Mouse (Mus musculus): ENCODE data around the gene Blvrb. TPM values are rescaled to one million over a fixed set of nuclear protein-coding genes. Genes with fewer than 3 reads are reported as not detected.

The Blvrb gene
- polyA plus RNA-seq, 2 experiments, result 673 to 1,114 TPM

GRCm38 (mm10) chr7:27479750-27480149 is 32.0 kb downstream of the Blvrb start:
- no peak overlapping the region for H3K9ac ChIP-seq (replicated peaks)
- H3K36me3 ChIP-seq (replicated peaks; ENCODE audit: control insufficient read depth, insufficient read depth, low read depth), result peaks cover 18% of the 10 kb centered on the region
- WGBS (ENCODE audit: insufficient replicate concordance), result 70% methylated on average over 1 of the region's 1 CpGs
- H3K27me3 ChIP-seq (ENCODE audit: control insufficient read depth, insufficient read depth, low read length), result no peaks in the 10 kb centered on the region
- peaks cover 42 to 63% of the 10 kb centered on the region in 2 experiments for H3K4me1 ChIP-seq (replicated peaks; ENCODE audit: control insufficient read depth in 2 of 2, insufficient read depth in 2 of 2, low read length in 1 of 2)
- no peak for DNase-seq (ENCODE audit: low read depth in 3 of 3, low spot score in 3 of 3)
- peak overlapping the region; percentile 37 for H3K27ac ChIP-seq
- TF ChIP-seq CTCF (IDR thresholded peaks at IDR 0.05; ENCODE audit: low read depth), result no peak
- no peak for TF ChIP-seq EP300 (IDR thresholded peaks at IDR 0.05; ENCODE audit: low read depth)
- H3K9me3 ChIP-seq (ENCODE audit: control insufficient read depth, low read length), result no peaks in the 10 kb centered on the region
- H3K4me2 ChIP-seq (ENCODE audit: low read depth), result peak overlapping the region; percentile 92
- no peak for ATAC-seq (ENCODE audit: insufficient read depth)
- no peak overlapping the region for H3K4me3 ChIP-seq (ENCODE audit: insufficient read depth in 1 of 2, low read depth in 2 of 2, low read length in 2 of 2)

- WGBS (ENCODE audit: insufficient replicate concordance), result 58% methylated on average over 3 of the region's 3 CpGs
- no peak for TF ChIP-seq CTCF (IDR thresholded peaks at IDR 0.05; ENCODE audit: low read depth)
- TF ChIP-seq EP300 (IDR thresholded peaks at IDR 0.05; ENCODE audit: low read depth), result no peak
- no peak for DNase-seq (ENCODE audit: low read depth in 3 of 3, low spot score in 3 of 3)
- H3K4me2 ChIP-seq (ENCODE audit: low read depth), result peak overlapping the region; percentile 92
- no peaks in the 10 kb centered on the region for H3K27me3 ChIP-seq (ENCODE audit: control insufficient read depth, insufficient read depth, low read length)
- H3K9ac ChIP-seq (replicated peaks), result peak overlapping the region; percentile 81
- peaks cover 43 to 60% of the 10 kb centered on the region in 2 experiments for H3K4me1 ChIP-seq (replicated peaks; ENCODE audit: control insufficient read depth in 2 of 2, insufficient read depth in 2 of 2, low read length in 1 of 2)
- peaks cover 18% of the 10 kb centered on the region for H3K36me3 ChIP-seq (replicated peaks; ENCODE audit: control insufficient read depth, insufficient read depth, low read depth)
- no peak for ATAC-seq (ENCODE audit: insufficient read depth)
- peak overlapping the region; percentile 95 for H3K27ac ChIP-seq
- H3K9me3 ChIP-seq (ENCODE audit: control insufficient read depth, low read length), result no peaks in the 10 kb centered on the region
- H3K4me3 ChIP-seq (ENCODE audit: insufficient read depth in 1 of 2, low read depth in 2 of 2, low read length in 2 of 2), result peak overlapping the region; percentile 35 to 55
Observed at GRCm38 (mm10) chr7:27480506-27480905, 32.7 kb downstream of the Blvrb start.

- peaks cover 46 to 59% of the 10 kb centered on the region in 2 experiments for H3K4me1 ChIP-seq (replicated peaks; ENCODE audit: control insufficient read depth in 2 of 2, insufficient read depth in 2 of 2, low read length in 1 of 2)
Observed at GRCm38 (mm10) chr7:27480927-27481626, 33.3 kb downstream of the Blvrb start.

GRCm38 (mm10) chr7:27481627-27481969 is 33.8 kb downstream of the Blvrb start:
- Histone ChIP-seq H3K4me3 (ENCODE audit: insufficient read depth in 1 of 2, low read depth in 2 of 2, low read length in 2 of 2) (peak overlapping the region; percentile 35 to 55), H3K4me1 (replicated peaks; ENCODE audit: control insufficient read depth in 2 of 2, insufficient read depth in 2 of 2, low read length in 1 of 2) (peaks cover 46 to 59% of the 10 kb centered on the region in 2 experiments), H3K36me3 (replicated peaks; ENCODE audit: control insufficient read depth, insufficient read depth, low read depth) (peaks cover 11% of the 10 kb centered on the region), H3K27ac (peak overlapping the region; percentile 95), H3K27me3 (ENCODE audit: control insufficient read depth, insufficient read depth, low read length) (no peaks in the 10 kb centered on the region), H3K9ac (replicated peaks) (peak overlapping the region; percentile 81), H3K4me2 (ENCODE audit: low read depth) (peak overlapping the region; percentile 92), H3K9me3 (ENCODE audit: control insufficient read depth, low read length) (no peaks in the 10 kb centered on the region)
- ATAC-seq (ENCODE audit: insufficient read depth), result peak; percentile 95
- TF ChIP-seq CTCF (IDR thresholded peaks at IDR 0.05; ENCODE audit: low read depth), result no peak
- no peak for TF ChIP-seq EP300 (IDR thresholded peaks at IDR 0.05; ENCODE audit: low read depth)
- 0% methylated on average over 10 of the region's 12 CpGs for WGBS (ENCODE audit: insufficient replicate concordance)
- DNase-seq (ENCODE audit: low read depth in 3 of 3, low spot score in 3 of 3), result peak; percentile 79 to 82 (median 80)

More at GRCm38 (mm10) chr7:27480927-27481626, 33.3 kb downstream of the Blvrb start:
- peaks cover 17% of the 10 kb centered on the region for H3K36me3 ChIP-seq (replicated peaks; ENCODE audit: control insufficient read depth, insufficient read depth, low read depth)
- H3K4me3 ChIP-seq (ENCODE audit: insufficient read depth in 1 of 2, low read depth in 2 of 2, low read length in 2 of 2), result peak overlapping the region; percentile 35 to 55
- 0 out of 2 replicates have a peak, but pooled peaks have one; percentile 28 for TF ChIP-seq EP300 (IDR thresholded peaks at IDR 0.05; ENCODE audit: low read depth)
- no peak for TF ChIP-seq CTCF (IDR thresholded peaks at IDR 0.05; ENCODE audit: low read depth)
- 17% methylated on average over 11 of the region's 11 CpGs for WGBS (ENCODE audit: insufficient replicate concordance)
- peak overlapping the region; percentile 81 for H3K9ac ChIP-seq (replicated peaks)
- no peaks in the 10 kb centered on the region for H3K9me3 ChIP-seq (ENCODE audit: control insufficient read depth, low read length)
- ATAC-seq (ENCODE audit: insufficient read depth), result no peak
- peak overlapping the region; percentile 95 for H3K27ac ChIP-seq
- peak overlapping the region; percentile 92 for H3K4me2 ChIP-seq (ENCODE audit: low read depth)
- no peaks in the 10 kb centered on the region for H3K27me3 ChIP-seq (ENCODE audit: control insufficient read depth, insufficient read depth, low read length)
- no peak for DNase-seq (ENCODE audit: low read depth in 3 of 3, low spot score in 3 of 3)

- Histone ChIP-seq H3K9me3 (ENCODE audit: control insufficient read depth, low read length) (no peaks in the 10 kb centered on the region), H3K27me3 (ENCODE audit: control insufficient read depth, insufficient read depth, low read length) (no peaks in the 10 kb centered on the region), H3K4me1 (replicated peaks; ENCODE audit: control insufficient read depth in 2 of 2, insufficient read depth in 2 of 2, low read length in 1 of 2) (peaks cover 46 to 58% of the 10 kb centered on the region in 2 experiments), H3K9ac (replicated peaks) (no peak overlapping the region), H3K36me3 (replicated peaks; ENCODE audit: control insufficient read depth, insufficient read depth, low read depth) (peaks cover under 1% of the 10 kb centered on the region), H3K27ac (no peak overlapping the region), H3K4me3 (ENCODE audit: insufficient read depth in 1 of 2, low read depth in 2 of 2, low read length in 2 of 2) (no peak overlapping the region), H3K4me2 (ENCODE audit: low read depth) (no peak overlapping the region)
- 71% methylated on average over 4 of the region's 4 CpGs for WGBS (ENCODE audit: insufficient replicate concordance)
- DNase-seq (ENCODE audit: low read depth in 3 of 3, low spot score in 3 of 3) (no peak), ATAC-seq (ENCODE audit: insufficient read depth) (no peak)
- TF ChIP-seq CTCF (IDR thresholded peaks at IDR 0.05; ENCODE audit: low read depth), result no peak
- no peak for TF ChIP-seq EP300 (IDR thresholded peaks at IDR 0.05; ENCODE audit: low read depth)
Observed at GRCm38 (mm10) chr7:27483860-27484259, 36.1 kb downstream of the Blvrb start.
